Mouse (Mus musculus) myocyte (in vitro differentiated cells): ENCODE data around the gene Mrpl9.

Source experiments
- CEBPB ChIP-seq: IDR thresholded peaks from 2 replicates; pipeline ENCODE4 v1.6.1; 2011; ENCODE audit warnings: mild to moderate bottlenecking, moderate library complexity; ENCODE audit not compliant: poor library complexity, insufficient read depth, severe bottlenecking
- E2F4 ChIP-seq: IDR thresholded peaks from one replicate; pipeline ENCODE4 v1.6.1; 2011; ENCODE audit warnings: mild to moderate bottlenecking, control low read depth, moderate library complexity; ENCODE audit not compliant: insufficient read depth
- MAX ChIP-seq: IDR thresholded peaks from one replicate; pipeline ENCODE4 v1.6.1; 2011; ENCODE audit warnings: low read depth, mild to moderate bottlenecking, control low read depth
- MYOG ChIP-seq, 3 experiments: IDR thresholded peaks; one replicate each; pipeline ENCODE4 v1.6.1; 2011; ENCODE audit warnings: control low read depth in 2 of 3, low read depth in 2 of 3, mild to moderate bottlenecking in 2 of 3; ENCODE audit not compliant: insufficient read length in 2 of 3, control insufficient read depth in 1 of 3, insufficient read depth in 1 of 3
- POLR2A ChIP-seq: IDR thresholded peaks from one replicate; pipeline ENCODE4 v1.6.1; 2011; ENCODE audit warnings: low read depth, mild to moderate bottlenecking, control low read depth, moderate library complexity; ENCODE audit not compliant: insufficient read length
- POLR2AphosphoS2 ChIP-seq: IDR thresholded peaks from one replicate; pipeline ENCODE4 v1.6.1; 2011; ENCODE audit warnings: low read depth, control low read depth; ENCODE audit not compliant: insufficient read length
- SRF ChIP-seq: IDR thresholded peaks from one replicate; pipeline ENCODE4 v1.6.1; 2011; ENCODE audit warnings: low read depth; ENCODE audit not compliant: control insufficient read depth, insufficient read length
- TCF12 ChIP-seq: IDR thresholded peaks from one replicate; pipeline ENCODE4 v1.6.1; 2011; ENCODE audit warnings: mild to moderate bottlenecking, control low read depth; ENCODE audit not compliant: poor library complexity, insufficient read depth, severe bottlenecking
- TCF3 ChIP-seq: IDR thresholded peaks from one replicate; pipeline ENCODE4 v1.6.1; 2011; ENCODE audit warnings: low read depth, control low read depth; ENCODE audit not compliant: insufficient read length
- USF1 ChIP-seq: IDR thresholded peaks from one replicate; pipeline ENCODE4 v1.6.1; 2011; ENCODE audit warnings: low read depth, mild to moderate bottlenecking, control low read depth, moderate library complexity

- TF ChIP-seq USF1: no peak
- TF ChIP-seq POLR2A: no peak
- TF ChIP-seq POLR2AphosphoS2: no peak
- TF ChIP-seq CEBPB: no peak
- TF ChIP-seq TCF12: no peak
- TF ChIP-seq MAX: no peak
- no peak for TF ChIP-seq MYOG (IDR thresholded peaks at IDR 0.05; ENCODE audit: control insufficient read depth in 1 of 3, insufficient read depth in 1 of 3, insufficient read length in 2 of 3, low read depth in 2 of 3)
- no peak for TF ChIP-seq TCF3
- no peak for TF ChIP-seq E2F4
- TF ChIP-seq SRF: no peak
Observed at GRCm38 (mm10) chr3:94398217-94398616, 44.9 kb upstream of the Mrpl9 start, which contains the start of gene Lingo4.
